Mouse (Mus musculus) ES-E14 (cell line): ENCODE measurements around the gene Tmem132b.

Source experiments
- CHD2 ChIP-seq: IDR thresholded peaks from 2 replicates; pipeline ENCODE4 v1.6.1; 2014; ENCODE audit warnings: mild to moderate bottlenecking, low read depth, low read length, inconsistent platforms
- MAFK ChIP-seq: IDR thresholded peaks from 2 replicates; pipeline ENCODE4 v1.6.1; 2014; ENCODE audit warnings: mild to moderate bottlenecking, low read depth, low read length, inconsistent platforms; ENCODE audit not compliant: insufficient read depth
- ZC3H11A ChIP-seq: IDR thresholded peaks from 2 replicates; pipeline ENCODE4 v1.6.1; 2012; ENCODE audit warnings: low read depth, mild to moderate bottlenecking, inconsistent platforms, low read length, borderline replicate concordance
- ZNF384 ChIP-seq: IDR thresholded peaks from 2 replicates; pipeline ENCODE4 v1.6.1; 2012; ENCODE audit warnings: low read depth, low read length, inconsistent platforms

GRCm38 (mm10) chr5:125612460-125612859 lies 80.9 kb downstream of the Tmem132b start:
- TF ChIP-seq CHD2 (no peak), ZC3H11A (no peak), ZNF384 (no peak), MAFK (no peak)
